Mouse (Mus musculus) midbrain, embryonic 14.5 days (tissue): Measurements from ENCODE around the gene Nol4l. TPM values are rescaled to one million over a fixed set of nuclear protein-coding genes. Genes with fewer than 3 reads are reported as not detected.

ENCODE experiments used
- ATAC-seq: fragments of 200-750 bp; cut with Nextera tagmentation; 2 replicates; pipeline ENCODE4 v1.8.0; 2017; ENCODE audit warnings: moderate number of reproducible peaks, moderate library complexity; ENCODE audit not compliant: low FRiP score, low TSS enrichment
- DNase-seq: peaks from one replicate; pipeline ENCODE4 v3.0.0-alpha.2; 2015
- H3K27ac ChIP-seq: fragments of 300-500 bp; sonication (generic); replicated peaks from 2 replicates; pipeline ENCODE4 v1.5.1; 2014; ENCODE audit warnings: mild to moderate bottlenecking, low read depth, low read length, moderate library complexity
- H3K27me3 ChIP-seq: fragments of 300-500 bp; sonication (generic); 2 replicates; pipeline ENCODE4 v1.6.1; 2014; ENCODE audit warnings: low read length, control low read depth, mixed read lengths; ENCODE audit not compliant: control insufficient read depth, insufficient read depth
- H3K36me3 ChIP-seq: fragments of 300-500 bp; sonication (generic); 2 replicates; pipeline ENCODE4 v1.6.1; 2014; ENCODE audit warnings: low read length, control low read depth; ENCODE audit not compliant: control insufficient read depth, insufficient read depth
- H3K4me1 ChIP-seq: fragments of 300-500 bp; sonication (generic); 2 replicates; pipeline ENCODE4 v1.6.1; 2014; ENCODE audit warnings: mild to moderate bottlenecking, antibody characterized with exemption, low read length, control low read depth; ENCODE audit not compliant: control insufficient read depth, insufficient read depth
- H3K4me2 ChIP-seq: fragments of 300-500 bp; sonication (generic); 2 replicates; pipeline ENCODE4 v1.6.1; 2014; ENCODE audit warnings: mild to moderate bottlenecking, low read length, moderate library complexity
- H3K4me3 ChIP-seq: fragments of 300-500 bp; sonication (generic); replicated peaks from 2 replicates; pipeline ENCODE4 v1.5.1; 2014; ENCODE audit warnings: low read depth, low read length
- H3K9ac ChIP-seq: fragments of 300-500 bp; sonication (generic); replicated peaks from 2 replicates; pipeline ENCODE4 v1.6.1; 2014; ENCODE audit warnings: mild to moderate bottlenecking, low read length, moderate library complexity
- H3K9me3 ChIP-seq: fragments of 300-500 bp; sonication (generic); 2 replicates; pipeline ENCODE4 v1.6.1; 2016; ENCODE audit warnings: low read length, control low read depth, mixed read lengths; ENCODE audit not compliant: control insufficient read depth
- WGBS: fragments of 180-500 bp; shearing (Covaris S2); extraction: QIAGEN DNeasy Blood & Tissue Kit; methylation state at CpG from one replicate; pipeline ENCODE4 v1.1.7; 2014; 5-methylcytosine and 5-hydroxymethylcytosine counted together
- polyA plus RNA-seq: library from polyadenylated mRNA; unstranded; fragments of >200 nt; fragmentation: Nextera tagmentation; extraction: Ambion mirVana; gene quantifications from 2 replicates; pipeline ENCODE4 v1.2.1, GENCODE M21; 2014

Gene Nol4l
- polyA plus RNA-seq, 1 experiment from 2014 or later = 51.7 TPM

- Histone ChIP-seq H3K27me3 (no peaks in the 10 kb centered on the region), H3K4me1 (0 out of 2 replicates have a peak, but pooled peaks cover 4% of the 10 kb centered on the region), H3K4me2 (no peak overlapping the region), H3K9me3 (no peaks in the 10 kb centered on the region), H3K36me3 (no peaks in the 10 kb centered on the region), H3K4me3 (no peak overlapping the region), H3K27ac (no peak overlapping the region), H3K9ac (no peak overlapping the region)
- no peak for DNase-seq
- 78% methylated on average over 12 of the region's 12 CpGs for WGBS
- ATAC-seq = no peak
Observed at GRCm38 (mm10) chr2:153453961-153454759, 75.6 kb downstream of the Nol4l start.

GRCm38 (mm10) chr2:153448519-153448918 lies 81.3 kb downstream of the Nol4l start:
- Histone ChIP-seq H3K4me2 (no peak overlapping the region), H3K4me3 (no peak overlapping the region), H3K27me3 (no peaks in the 10 kb centered on the region), H3K9me3 (no peaks in the 10 kb centered on the region), H3K27ac (no peak overlapping the region), H3K9ac (no peak overlapping the region), H3K4me1 (no peaks in the 10 kb centered on the region), H3K36me3 (no peaks in the 10 kb centered on the region)
- DNase-seq = no peak
- WGBS = 84% methylated on average over 6 of the region's 6 CpGs
- no peak for ATAC-seq

GRCm38 (mm10) chr2:153447719-153448118 lies 82.1 kb downstream of the Nol4l start:
- Histone ChIP-seq H3K9me3 (no peaks in the 10 kb centered on the region), H3K4me3 (no peak overlapping the region), H3K36me3 (no peaks in the 10 kb centered on the region), H3K27me3 (no peaks in the 10 kb centered on the region), H3K9ac (no peak overlapping the region), H3K4me2 (no peak overlapping the region), H3K27ac (no peak overlapping the region), H3K4me1 (peaks cover 3% of the 10 kb centered on the region)
- ATAC-seq (no peak), DNase-seq (no peak)
- 88% methylated on average over 3 of the region's 3 CpGs for WGBS

GRCm38 (mm10) chr2:153446476-153446875 lies 83.3 kb downstream of the Nol4l start:
- Histone ChIP-seq H3K4me2 (peak overlapping the region; percentile 87), H3K36me3 (no peaks in the 10 kb centered on the region), H3K4me3 (no peak overlapping the region), H3K9me3 (no peaks in the 10 kb centered on the region), H3K27me3 (no peaks in the 10 kb centered on the region), H3K27ac (0 out of 2 replicates have a peak overlapping the region, but pooled peaks have one; percentile 95), H3K4me1 (peaks cover 15% of the 10 kb centered on the region), H3K9ac (no peak overlapping the region)
- DNase-seq (no peak), ATAC-seq (no peak)
- 26% methylated on average over 4 of the region's 4 CpGs for WGBS

- H3K9me3 ChIP-seq = no peaks in the 10 kb centered on the region
- H3K4me2 ChIP-seq = peak overlapping the region; percentile 87
- no peaks in the 10 kb centered on the region for H3K36me3 ChIP-seq
- no peak for ATAC-seq
- peak overlapping the region; percentile 93 for H3K4me3 ChIP-seq
- H3K9ac ChIP-seq = peak overlapping the region; percentile 95
- no peaks in the 10 kb centered on the region for H3K27me3 ChIP-seq
- peak; percentile 93 for DNase-seq
- H3K4me1 ChIP-seq = peaks cover 20% of the 10 kb centered on the region
- peak overlapping the region; percentile 95 for H3K27ac ChIP-seq
- WGBS = 0% methylated on average over 8 of the region's 8 CpGs
Observed at GRCm38 (mm10) chr2:153446017-153446408, 83.8 kb downstream of the Nol4l start.

GRCm38 (mm10) chr2:153445137-153446016 lies 84.4 kb downstream of the Nol4l start:
- under 1% methylated on average over 59 of the region's 59 CpGs for WGBS
- H3K4me1 ChIP-seq = peaks cover 26% of the 10 kb centered on the region
- no peaks in the 10 kb centered on the region for H3K36me3 ChIP-seq
- peak overlapping the region; percentile 95 for H3K9ac ChIP-seq
- no peaks in the 10 kb centered on the region for H3K27me3 ChIP-seq
- H3K9me3 ChIP-seq = no peaks in the 10 kb centered on the region
- DNase-seq = peak; percentile 75
- H3K27ac ChIP-seq = peak overlapping the region; percentile 95
- ATAC-seq = peak; percentile 55
- peak overlapping the region; percentile 93 for H3K4me3 ChIP-seq
- peak overlapping the region; percentile 87 for H3K4me2 ChIP-seq

GRCm38 (mm10) chr2:153444254-153445136 lies 85.3 kb downstream of the Nol4l start:
- WGBS = under 1% methylated on average over 50 of the region's 64 CpGs
- H3K4me3 ChIP-seq = peak overlapping the region; percentile 93
- DNase-seq = peak; percentile 88
- H3K4me1 ChIP-seq = peaks cover 28% of the 10 kb centered on the region
- H3K36me3 ChIP-seq = no peaks in the 10 kb centered on the region
- ATAC-seq = peak; percentile 82
- no peaks in the 10 kb centered on the region for H3K27me3 ChIP-seq
- H3K27ac ChIP-seq = peak overlapping the region; percentile 95
- peak overlapping the region; percentile 87 for H3K4me2 ChIP-seq
- peak overlapping the region; percentile 95 for H3K9ac ChIP-seq
- no peaks in the 10 kb centered on the region for H3K9me3 ChIP-seq
